Mouse (Mus musculus): ENCODE measurements around the gene Nck2. TPM values are rescaled to one million over a fixed set of nuclear protein-coding genes. Genes with fewer than 3 reads are reported as not detected.

Nck2 gene
- total and polyA plus RNA-seq, 3 experiments: 11.7 to 15.3 (median 11.9) TPM

- Histone ChIP-seq H3K36me3 (ENCODE audit: control insufficient read depth, insufficient read depth, low read length) (peaks cover 4% of the 10 kb centered on the region), H3K27me3 (ENCODE audit: control insufficient read depth, insufficient read depth, low read length) (no peaks in the 10 kb centered on the region), H3K79me2 (replicated peaks; ENCODE audit: control insufficient read depth, insufficient read depth, low read length) (peaks cover 8% of the 10 kb centered on the region), H3K4me1 (ENCODE audit: control insufficient read depth, insufficient read depth, low read length) (peaks cover 34% of the 10 kb centered on the region), H3K27ac (no peak overlapping the region; the same call in 1 of the 2 replicates), H3K4me3 (no peak overlapping the region), H3K9ac (ENCODE audit: low read depth, low read length) (no peak overlapping the region)
- intact Hi-C loops (cut with DNase I): loop anchor here (5.0 kb wide), 1 partner anchor 63 kb away; no protein-coding TSS in a partner anchor
- no peak for TF ChIP-seq EP300 (IDR thresholded peaks at IDR 0.05; ENCODE audit: insufficient read depth, low read depth, low read length)
- TF ChIP-seq CTCF (IDR thresholded peaks at IDR 0.05): no peak
- DNase-seq: no peak
- WGBS: 46% methylated on average over 3 of the region's 3 CpGs
Observed at GRCm38 (mm10) chr1:43468978-43469377, 24.6 kb downstream of the Nck2 start.

- 84% methylated on average over 10 of the region's 10 CpGs for WGBS
- no peak for TF ChIP-seq EP300 (IDR thresholded peaks at IDR 0.05; ENCODE audit: insufficient read depth, low read depth, low read length)
- TF ChIP-seq POLR2A (IDR thresholded peaks at IDR 0.05; ENCODE audit: insufficient read depth, low read depth, low read length): no peak
- no peak for TF ChIP-seq CTCF (IDR thresholded peaks at IDR 0.05)
- intact Hi-C loops (cut with DNase I): no loop called here
- DNase-seq: no peak
- H3K4me1 ChIP-seq (ENCODE audit: control insufficient read depth, insufficient read depth, low read length): peaks cover 37% of the 10 kb centered on the region
- H3K27ac ChIP-seq: no peak overlapping the region
- H3K9ac ChIP-seq (ENCODE audit: low read depth, low read length): no peak overlapping the region
- H3K79me2 ChIP-seq (replicated peaks; ENCODE audit: control insufficient read depth, insufficient read depth, low read length): peaks cover 8% of the 10 kb centered on the region
- H3K27me3 ChIP-seq (ENCODE audit: control insufficient read depth, insufficient read depth, low read length): no peaks in the 10 kb centered on the region
- peaks cover 7% of the 10 kb centered on the region for H3K36me3 ChIP-seq (ENCODE audit: control insufficient read depth, insufficient read depth, low read length)
- no peak overlapping the region for H3K4me3 ChIP-seq
Observed at GRCm38 (mm10) chr1:43470421-43471179, 26.2 kb downstream of the Nck2 start.

- intact Hi-C loops (cut with DNase I): no loop called here
- H3K4me1 ChIP-seq (ENCODE audit: control insufficient read depth, insufficient read depth, low read length): peaks cover 37% of the 10 kb centered on the region
- TF ChIP-seq POLR2A (IDR thresholded peaks at IDR 0.05; ENCODE audit: insufficient read depth, low read depth, low read length): no peak
- no peak for TF ChIP-seq CTCF (IDR thresholded peaks at IDR 0.05)
- no peak for TF ChIP-seq EP300 (IDR thresholded peaks at IDR 0.05; ENCODE audit: insufficient read depth, low read depth, low read length)
- no peak overlapping the region for H3K4me3 ChIP-seq
- no peaks in the 10 kb centered on the region for H3K27me3 ChIP-seq (ENCODE audit: control insufficient read depth, insufficient read depth, low read length)
- peaks cover 7% of the 10 kb centered on the region for H3K36me3 ChIP-seq (ENCODE audit: control insufficient read depth, insufficient read depth, low read length)
- WGBS: 74% methylated on average over 4 of the region's 4 CpGs
- DNase-seq: no peak
- H3K79me2 ChIP-seq (replicated peaks; ENCODE audit: control insufficient read depth, insufficient read depth, low read length): peaks cover 8% of the 10 kb centered on the region
- peak overlapping the region; percentile 9; the same call in 1 of the 2 replicates for H3K27ac ChIP-seq
- H3K9ac ChIP-seq (ENCODE audit: low read depth, low read length): no peak overlapping the region
Observed at GRCm38 (mm10) chr1:43471180-43472045, 27.0 kb downstream of the Nck2 start.

- no peaks in the 10 kb centered on the region for H3K27me3 ChIP-seq (ENCODE audit: control insufficient read depth, insufficient read depth, low read length)
- TF ChIP-seq POLR2A (IDR thresholded peaks at IDR 0.05; ENCODE audit: insufficient read depth, low read depth, low read length) (no peak), EP300 (IDR thresholded peaks at IDR 0.05; ENCODE audit: insufficient read depth, low read depth, low read length) (no peak), CTCF (IDR thresholded peaks at IDR 0.05) (no peak)
- no peak for DNase-seq
- peaks cover 5% of the 10 kb centered on the region for H3K36me3 ChIP-seq (ENCODE audit: control insufficient read depth, insufficient read depth, low read length)
- H3K27ac ChIP-seq: peak overlapping the region; percentile 9; the same call in 1 of the 2 replicates
- peaks cover 8% of the 10 kb centered on the region for H3K79me2 ChIP-seq (replicated peaks; ENCODE audit: control insufficient read depth, insufficient read depth, low read length)
- intact Hi-C loops (cut with DNase I): no loop called here
- H3K4me1 ChIP-seq (ENCODE audit: control insufficient read depth, insufficient read depth, low read length): peaks cover 34% of the 10 kb centered on the region
- no peak overlapping the region for H3K9ac ChIP-seq (ENCODE audit: low read depth, low read length)
- 59% methylated on average over 8 of the region's 8 CpGs for WGBS
- H3K4me3 ChIP-seq: no peak overlapping the region
Observed at GRCm38 (mm10) chr1:43472046-43472649, 27.8 kb downstream of the Nck2 start.

- intact Hi-C loops (cut with DNase I): no loop called here
- DNase-seq: no peak
- Histone ChIP-seq H3K36me3 (ENCODE audit: control insufficient read depth, insufficient read depth, low read length) (peaks cover 3% of the 10 kb centered on the region; the same call in 1 of the 2 replicates), H3K27me3 (ENCODE audit: control insufficient read depth, insufficient read depth, low read length) (no peaks in the 10 kb centered on the region), H3K27ac (peak overlapping the region; percentile 60), H3K4me1 (ENCODE audit: control insufficient read depth, insufficient read depth, low read length) (peaks cover 25% of the 10 kb centered on the region), H3K79me2 (replicated peaks; ENCODE audit: control insufficient read depth, insufficient read depth, low read length) (peaks cover 11% of the 10 kb centered on the region), H3K9ac (ENCODE audit: low read depth, low read length) (no peak overlapping the region), H3K4me3 (no peak overlapping the region)
- TF ChIP-seq POLR2A (IDR thresholded peaks at IDR 0.05; ENCODE audit: insufficient read depth, low read depth, low read length) (no peak), EP300 (IDR thresholded peaks at IDR 0.05; ENCODE audit: insufficient read depth, low read depth, low read length) (no peak), CTCF (IDR thresholded peaks at IDR 0.05) (no peak)
- 32% methylated on average over 5 of the region's 5 CpGs for WGBS
Observed at GRCm38 (mm10) chr1:43473734-43474534, 29.6 kb downstream of the Nck2 start.

Data from heart, adult 2 months (tissue).